Mouse (Mus musculus): ENCODE data around the gene Catsperz. TPM values are rescaled to one million over a fixed set of nuclear protein-coding genes. Genes with fewer than 3 reads are reported as not detected.

Catsperz gene
- polyA plus RNA-seq, 1 experiment = 0.16 TPM

- H3K36me3 ChIP-seq (ENCODE audit: control insufficient read depth, insufficient read depth) = peaks cover 24% of the 10 kb centered on the region
- TF ChIP-seq CTCF (IDR thresholded peaks at IDR 0.05; ENCODE audit: control insufficient read depth, insufficient read depth, insufficient read length) (no peak), MYOG (IDR thresholded peaks at IDR 0.05; ENCODE audit: control insufficient read depth, extremely low read depth, insufficient read length) (no peak), MYOD1 (IDR thresholded peaks at IDR 0.05; ENCODE audit: control insufficient read depth, insufficient read length, low read depth) (no peak), CEBPB (IDR thresholded peaks at IDR 0.05; ENCODE audit: low read depth) (no peak), USF1 (IDR thresholded peaks at IDR 0.05; ENCODE audit: low read depth) (no peak), MAX (IDR thresholded peaks at IDR 0.05) (no peak), FOSL1 (IDR thresholded peaks at IDR 0.05; ENCODE audit: insufficient read depth, low read length, poor library complexity, severe bottlenecking) (no peak)
- no peaks in the 10 kb centered on the region for H3K27me3 ChIP-seq (ENCODE audit: control insufficient read depth, insufficient read depth, insufficient read length)
- peak overlapping the region; percentile 39 for H3ac ChIP-seq (ENCODE audit: control insufficient read depth, insufficient read length, low read depth)
- no peak overlapping the region for H3K4me3 ChIP-seq (ENCODE audit: insufficient read depth, poor library complexity, severe bottlenecking)
- H3K79me3 ChIP-seq (ENCODE audit: low read depth) = no peaks in the 10 kb centered on the region
- H3K79me2 ChIP-seq (ENCODE audit: control insufficient read depth, insufficient read depth) = no peaks in the 10 kb centered on the region
Measured at GRCm38 (mm10) chr19:6949951-6950350, 24.8 kb upstream of the Catsperz start.

- no peaks in the 10 kb centered on the region for H3K79me2 ChIP-seq (ENCODE audit: control insufficient read depth, insufficient read depth)
- no peak overlapping the region for H3ac ChIP-seq (ENCODE audit: control insufficient read depth, insufficient read length, low read depth)
- H3K79me3 ChIP-seq (ENCODE audit: low read depth) = no peaks in the 10 kb centered on the region
- TF ChIP-seq CTCF (IDR thresholded peaks at IDR 0.05; ENCODE audit: control insufficient read depth, insufficient read depth, insufficient read length) = no peak
- TF ChIP-seq MYOD1 (IDR thresholded peaks at IDR 0.05; ENCODE audit: control insufficient read depth, insufficient read length, low read depth) = no peak
- no peak for TF ChIP-seq MAX (IDR thresholded peaks at IDR 0.05)
- no peak for TF ChIP-seq FOSL1 (IDR thresholded peaks at IDR 0.05; ENCODE audit: insufficient read depth, low read length, poor library complexity, severe bottlenecking)
- TF ChIP-seq CEBPB (IDR thresholded peaks at IDR 0.05; ENCODE audit: low read depth) = no peak
- no peak for TF ChIP-seq USF1 (IDR thresholded peaks at IDR 0.05; ENCODE audit: low read depth)
- no peak for TF ChIP-seq MYOG (IDR thresholded peaks at IDR 0.05; ENCODE audit: control insufficient read depth, extremely low read depth, insufficient read length)
- peaks cover 20% of the 10 kb centered on the region for H3K36me3 ChIP-seq (ENCODE audit: control insufficient read depth, insufficient read depth)
- no peaks in the 10 kb centered on the region for H3K27me3 ChIP-seq (ENCODE audit: control insufficient read depth, insufficient read depth, insufficient read length)
- H3K4me3 ChIP-seq (ENCODE audit: insufficient read depth, poor library complexity, severe bottlenecking) = no peak overlapping the region
Measured at GRCm38 (mm10) chr19:6949532-6949931, 24.4 kb upstream of the Catsperz start.

GRCm38 (mm10) chr19:6948186-6948585, 23.0 kb upstream of the Catsperz start:
- Histone ChIP-seq H3K79me2 (ENCODE audit: control insufficient read depth, insufficient read depth) (peaks cover 10% of the 10 kb centered on the region), H3K36me3 (ENCODE audit: control insufficient read depth, insufficient read depth) (peaks cover 7% of the 10 kb centered on the region), H3ac (ENCODE audit: control insufficient read depth, insufficient read length, low read depth) (no peak overlapping the region), H3K4me3 (ENCODE audit: insufficient read depth, poor library complexity, severe bottlenecking) (no peak overlapping the region), H3K27me3 (ENCODE audit: control insufficient read depth, insufficient read depth, insufficient read length) (no peaks in the 10 kb centered on the region), H3K79me3 (ENCODE audit: low read depth) (no peaks in the 10 kb centered on the region)
- TF ChIP-seq FOSL1 (IDR thresholded peaks at IDR 0.05; ENCODE audit: insufficient read depth, low read length, poor library complexity, severe bottlenecking) (no peak), CTCF (IDR thresholded peaks at IDR 0.05; ENCODE audit: control insufficient read depth, insufficient read depth, insufficient read length) (no peak), MYOD1 (IDR thresholded peaks at IDR 0.05; ENCODE audit: control insufficient read depth, insufficient read length, low read depth) (no peak), USF1 (IDR thresholded peaks at IDR 0.05; ENCODE audit: low read depth) (no peak), MAX (IDR thresholded peaks at IDR 0.05) (no peak), CEBPB (IDR thresholded peaks at IDR 0.05; ENCODE audit: low read depth) (no peak), MYOG (IDR thresholded peaks at IDR 0.05; ENCODE audit: control insufficient read depth, extremely low read depth, insufficient read length) (no peak)

GRCm38 (mm10) chr19:6947742-6948141, 22.6 kb upstream of the Catsperz start:
- TF ChIP-seq FOSL1 (IDR thresholded peaks at IDR 0.05; ENCODE audit: insufficient read depth, low read length, poor library complexity, severe bottlenecking) (no peak), USF1 (IDR thresholded peaks at IDR 0.05; ENCODE audit: low read depth) (no peak), CEBPB (IDR thresholded peaks at IDR 0.05; ENCODE audit: low read depth) (no peak), CTCF (IDR thresholded peaks at IDR 0.05; ENCODE audit: control insufficient read depth, insufficient read depth, insufficient read length) (no peak), MYOG (IDR thresholded peaks at IDR 0.05; ENCODE audit: control insufficient read depth, extremely low read depth, insufficient read length) (no peak), MAX (IDR thresholded peaks at IDR 0.05) (no peak), MYOD1 (IDR thresholded peaks at IDR 0.05; ENCODE audit: control insufficient read depth, insufficient read length, low read depth) (no peak)
- Histone ChIP-seq H3ac (ENCODE audit: control insufficient read depth, insufficient read length, low read depth) (no peak overlapping the region), H3K4me3 (ENCODE audit: insufficient read depth, poor library complexity, severe bottlenecking) (no peak overlapping the region), H3K36me3 (ENCODE audit: control insufficient read depth, insufficient read depth) (peaks cover 3% of the 10 kb centered on the region), H3K27me3 (ENCODE audit: control insufficient read depth, insufficient read depth, insufficient read length) (no peaks in the 10 kb centered on the region), H3K79me3 (ENCODE audit: low read depth) (no peaks in the 10 kb centered on the region), H3K79me2 (ENCODE audit: control insufficient read depth, insufficient read depth) (peaks cover 15% of the 10 kb centered on the region)

GRCm38 (mm10) chr19:6943709-6944108, 18.5 kb upstream of the Catsperz start:
- no peak overlapping the region for H3ac ChIP-seq (ENCODE audit: control insufficient read depth, insufficient read length, low read depth)
- H3K27me3 ChIP-seq (ENCODE audit: control insufficient read depth, insufficient read depth, insufficient read length) = no peaks in the 10 kb centered on the region
- no peaks in the 10 kb centered on the region for H3K36me3 ChIP-seq (ENCODE audit: control insufficient read depth, insufficient read depth)
- TF ChIP-seq MYOG (IDR thresholded peaks at IDR 0.05; ENCODE audit: control insufficient read depth, extremely low read depth, insufficient read length) = no peak
- no peak for TF ChIP-seq MYOD1 (IDR thresholded peaks at IDR 0.05; ENCODE audit: control insufficient read depth, insufficient read length, low read depth)
- no peak for TF ChIP-seq FOSL1 (IDR thresholded peaks at IDR 0.05; ENCODE audit: insufficient read depth, low read length, poor library complexity, severe bottlenecking)
- TF ChIP-seq USF1 (IDR thresholded peaks at IDR 0.05; ENCODE audit: low read depth) = no peak
- TF ChIP-seq CTCF (IDR thresholded peaks at IDR 0.05; ENCODE audit: control insufficient read depth, insufficient read depth, insufficient read length) = no peak
- TF ChIP-seq MAX (IDR thresholded peaks at IDR 0.05) = no peak
- no peak for TF ChIP-seq CEBPB (IDR thresholded peaks at IDR 0.05; ENCODE audit: low read depth)
- H3K4me3 ChIP-seq (ENCODE audit: insufficient read depth, poor library complexity, severe bottlenecking) = no peak overlapping the region
- H3K79me3 ChIP-seq (ENCODE audit: low read depth) = peaks cover 2% of the 10 kb centered on the region
- H3K79me2 ChIP-seq (ENCODE audit: control insufficient read depth, insufficient read depth) = peaks cover 25% of the 10 kb centered on the region

GRCm38 (mm10) chr19:6942764-6943163, 17.6 kb upstream of the Catsperz start:
- TF ChIP-seq FOSL1 (IDR thresholded peaks at IDR 0.05; ENCODE audit: insufficient read depth, low read length, poor library complexity, severe bottlenecking) = no peak
- no peak for TF ChIP-seq MYOD1 (IDR thresholded peaks at IDR 0.05; ENCODE audit: control insufficient read depth, insufficient read length, low read depth)
- no peak for TF ChIP-seq MAX (IDR thresholded peaks at IDR 0.05)

More at GRCm38 (mm10) chr19:6942764-6943163, 17.6 kb upstream of the Catsperz start:
- Histone ChIP-seq H3K27me3 (ENCODE audit: control insufficient read depth, insufficient read depth, insufficient read length) (no peaks in the 10 kb centered on the region), H3K36me3 (ENCODE audit: control insufficient read depth, insufficient read depth) (no peaks in the 10 kb centered on the region), H3K4me3 (ENCODE audit: insufficient read depth, poor library complexity, severe bottlenecking) (peak overlapping the region; percentile 65), H3K79me3 (ENCODE audit: low read depth) (peaks cover 2% of the 10 kb centered on the region), H3ac (ENCODE audit: control insufficient read depth, insufficient read length, low read depth) (peak overlapping the region; percentile 61), H3K79me2 (ENCODE audit: control insufficient read depth, insufficient read depth) (peaks cover 25% of the 10 kb centered on the region)

Measured in C2C12 (cell line).